Mouse (Mus musculus) 3134 (cell line): ENCODE results near the gene Adat3.
"Not testable (repeated sequence)": the region's sequence is repeated elsewhere in the genome, so short reads cannot be mapped to it uniquely, and the experiment has no call there.

Experiments
- DNase-seq: peaks from one replicate; pipeline ENCODE4 v3.0.0-alpha.2; 2011; ENCODE audit warnings: low spot score; ENCODE audit not compliant: insufficient read length; ENCODE audit errors: extremely low read depth

Adat3 gene

DNA sequence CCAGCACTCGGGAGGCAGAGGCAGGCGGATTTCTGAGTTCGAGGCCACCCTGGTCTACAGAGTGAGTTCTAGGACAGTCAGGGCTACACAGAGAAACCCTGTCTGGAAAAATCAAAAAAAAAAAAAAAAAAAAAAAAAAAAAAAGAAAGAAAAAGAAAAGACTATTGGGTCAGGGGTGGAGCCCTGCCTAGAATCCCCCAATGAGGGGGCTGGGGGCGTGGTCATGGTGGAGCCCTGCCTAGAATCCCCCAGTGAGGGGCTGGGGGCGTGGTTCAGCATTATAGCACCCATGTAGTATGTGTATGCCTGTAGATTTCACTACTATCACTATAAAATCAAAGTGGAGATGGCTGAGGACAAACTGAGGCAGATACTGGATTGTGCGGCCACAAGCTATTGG lies 47.2 kb downstream of the Adat3 start:
- not testable (repeated sequence) for DNase-seq

DNA sequence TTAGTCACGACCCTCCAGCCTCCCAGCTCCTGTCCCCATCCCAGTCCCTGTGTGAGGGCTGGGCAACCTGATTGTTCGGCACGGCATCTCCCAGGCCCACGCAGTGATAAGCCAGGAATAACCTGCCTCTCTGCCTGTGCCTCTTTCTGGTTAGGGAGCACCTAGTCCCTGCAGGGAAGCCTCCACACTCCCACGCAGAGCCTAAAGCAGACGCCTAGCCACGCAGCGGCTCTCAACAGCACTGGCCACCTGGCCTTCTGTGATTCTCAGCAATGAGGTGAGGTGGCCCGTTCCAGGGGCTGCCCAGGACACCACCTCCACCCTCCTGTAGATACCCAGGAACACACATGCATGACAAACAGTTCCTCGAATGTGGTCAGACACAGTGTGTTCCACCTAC lies 47.7 kb downstream of the Adat3 start:
- no peak for DNase-seq

DNA sequence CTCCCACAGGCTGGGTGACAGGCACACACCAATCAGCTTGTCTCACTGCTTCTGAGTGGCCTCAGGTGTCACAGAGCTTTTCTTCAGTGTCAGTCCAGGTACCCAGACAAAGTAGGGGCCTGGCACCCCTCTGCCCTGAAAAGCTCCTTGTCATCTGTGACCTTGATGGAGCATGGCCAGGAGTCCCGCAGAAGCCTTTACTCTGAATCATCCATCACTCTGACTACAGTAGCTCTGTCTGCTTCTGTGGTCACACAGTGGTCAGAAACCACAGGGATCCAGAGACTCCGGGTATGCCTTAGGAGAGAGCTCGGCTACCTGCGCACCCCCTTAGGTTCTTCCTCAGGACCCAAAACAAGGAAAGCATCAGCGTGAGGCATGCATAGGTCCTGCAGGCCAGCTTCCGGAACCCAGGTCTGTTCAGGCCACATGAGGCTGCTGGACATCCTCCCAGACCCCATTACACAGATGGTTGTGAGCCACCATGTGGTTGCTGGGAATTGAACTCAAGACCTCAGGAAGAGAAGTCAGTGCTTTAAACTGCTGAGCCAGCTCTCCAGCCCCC lies 50.6 kb downstream of the Adat3 start:
- peak; percentile 69 for DNase-seq

DNA sequence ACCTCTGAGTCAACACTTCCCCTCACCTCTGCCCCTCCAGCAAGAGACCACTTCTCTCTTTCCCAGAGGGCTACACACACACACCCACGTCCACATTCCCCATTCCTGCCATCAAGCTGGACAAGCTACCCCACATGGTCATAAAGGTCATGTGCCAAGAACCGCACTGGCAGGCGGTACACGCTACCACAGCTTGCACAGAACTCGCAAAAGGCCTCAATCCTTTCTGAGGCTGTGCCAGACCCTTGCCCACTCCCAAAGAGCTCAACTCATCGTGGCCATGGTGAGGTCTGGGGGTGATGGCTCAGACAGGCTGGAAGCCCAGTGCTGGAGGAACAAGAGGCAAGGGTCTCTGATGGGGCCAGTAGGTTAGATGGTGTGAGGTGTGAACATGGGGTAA lies 52.2 kb downstream of the Adat3 start:
- no peak for DNase-seq

DNA sequence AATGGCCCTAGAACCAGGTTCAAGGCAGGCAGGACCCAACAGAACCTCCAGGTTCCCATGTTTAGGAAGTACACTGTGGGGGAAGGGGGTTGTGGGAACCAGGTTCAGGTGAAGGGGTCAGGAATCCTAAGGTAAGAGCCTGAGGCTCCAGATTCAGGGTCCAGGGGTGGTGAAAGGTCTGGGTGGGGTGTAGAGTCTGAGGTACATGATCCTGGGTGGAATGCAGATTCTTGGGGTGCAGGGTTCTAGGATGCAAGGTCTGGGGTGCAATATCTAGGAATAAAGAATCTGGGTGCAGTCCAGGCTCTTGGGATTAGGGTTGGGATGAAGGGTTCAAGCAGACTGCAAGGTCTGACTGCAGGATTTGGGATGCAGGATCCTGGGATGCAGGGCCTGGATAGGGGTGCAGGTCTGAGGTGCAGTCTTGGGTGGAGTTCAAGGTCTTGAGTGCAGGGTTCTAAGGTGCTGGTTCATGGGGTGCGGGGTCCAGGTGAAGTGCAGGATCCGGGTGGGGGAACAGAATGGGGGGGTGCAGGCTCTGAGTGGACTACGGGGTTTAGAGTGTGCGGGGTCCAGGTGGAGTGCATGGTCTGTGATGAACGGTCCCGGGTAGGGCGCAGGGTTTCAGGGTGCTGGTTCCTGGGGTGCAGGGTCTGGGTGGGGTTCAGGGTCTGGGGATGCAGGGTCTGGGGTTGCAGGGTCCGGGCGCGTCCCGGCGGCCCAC lies 52.9 kb downstream of the Adat3 start:
- no peak for DNase-seq

DNA sequence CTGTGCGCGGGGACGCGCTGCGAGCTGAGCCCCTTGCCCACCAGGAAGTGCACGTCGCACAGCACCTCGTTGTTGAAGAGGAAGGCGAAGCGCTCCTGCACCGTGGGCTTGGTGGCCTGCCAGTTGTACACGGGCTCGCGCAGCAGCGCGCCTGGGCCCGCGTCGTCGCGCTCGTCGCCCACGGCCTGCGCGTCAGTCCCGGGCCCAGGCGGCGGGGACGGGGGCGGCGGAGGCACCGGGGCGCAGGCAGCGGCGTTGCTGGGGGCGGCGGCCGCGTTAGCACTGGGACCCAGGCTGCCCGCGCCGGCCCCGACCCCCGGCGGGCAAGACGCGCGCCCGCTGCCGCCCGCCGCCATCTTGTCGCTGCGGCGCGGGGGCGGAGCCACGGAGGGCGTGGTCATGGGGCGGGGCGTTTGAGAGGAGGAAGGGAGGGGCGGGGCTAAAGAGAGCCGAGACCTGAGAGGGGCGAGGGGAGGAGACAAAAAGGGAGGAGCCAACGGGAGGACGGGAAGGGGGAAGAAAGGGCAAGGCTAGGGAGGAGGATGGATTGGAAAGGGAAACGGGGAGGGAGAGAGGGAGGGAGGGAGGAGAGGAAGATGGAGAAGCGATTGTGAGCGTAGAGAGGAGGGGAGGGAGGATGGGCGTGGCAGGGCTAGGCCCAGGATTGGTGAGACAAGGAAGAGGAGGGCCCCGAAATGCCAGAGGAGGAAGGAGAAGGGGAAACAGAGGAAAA lies 53.6 kb downstream of the Adat3 start:
- DNase-seq = peak; percentile 98

DNA sequence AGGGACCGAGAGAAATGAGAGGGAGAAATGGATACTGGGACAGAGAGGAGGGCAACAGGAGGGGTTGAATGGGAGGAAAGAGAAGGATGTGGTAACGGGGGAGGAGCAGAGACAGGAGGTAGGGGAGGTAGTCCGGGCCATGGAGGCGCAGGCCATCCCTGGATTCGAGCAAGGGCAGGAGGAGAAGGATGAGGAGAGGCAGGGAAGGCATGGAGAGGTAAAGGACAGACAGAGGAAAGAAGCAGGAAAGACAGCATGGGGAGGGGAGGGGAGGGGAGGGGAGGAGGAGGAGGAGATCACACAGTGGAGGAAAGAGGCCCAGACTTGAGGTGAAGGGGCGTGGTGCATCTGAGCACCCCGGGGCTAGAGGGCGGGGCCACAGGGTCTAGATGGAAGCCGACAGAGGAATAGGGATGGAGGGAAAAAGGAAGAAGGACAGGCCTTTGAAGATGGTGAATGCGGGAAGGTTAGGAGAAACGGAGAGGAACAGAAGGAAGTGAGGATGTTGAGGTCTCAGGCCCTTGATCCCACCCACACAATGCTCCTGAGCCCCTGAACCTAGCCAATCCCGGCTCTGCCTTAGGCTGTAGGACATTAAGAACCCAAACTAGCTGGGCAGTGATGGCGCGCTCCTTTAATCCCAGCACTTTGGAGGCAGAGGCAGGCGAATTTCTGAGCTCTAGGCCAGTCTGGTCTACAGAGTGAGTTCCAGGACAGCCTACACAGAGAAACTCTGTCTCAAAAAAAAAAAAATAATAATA lies 54.4 kb downstream of the Adat3 start, which contains the start of gene Btbd2:
Btbd2 (minus strand) TSS at position 209 of the 761 bp plus-strand sequence.
- DNase-seq = no peak
